Mouse (Mus musculus): ENCODE measurements around the gene Crxos. TPM values are rescaled to one million over a fixed set of nuclear protein-coding genes. Genes with fewer than 3 reads are reported as not detected.

The Crxos gene
- not detected in 2 replicates for total RNA-seq (2014; fragmentation: Nextera tagmentation)
- total RNA-seq (2017), result 0.38 TPM in 1 of 2 replicates, not detected in the other
- polyA plus RNA-seq (2012), result not detected in 2 replicates

DNA sequence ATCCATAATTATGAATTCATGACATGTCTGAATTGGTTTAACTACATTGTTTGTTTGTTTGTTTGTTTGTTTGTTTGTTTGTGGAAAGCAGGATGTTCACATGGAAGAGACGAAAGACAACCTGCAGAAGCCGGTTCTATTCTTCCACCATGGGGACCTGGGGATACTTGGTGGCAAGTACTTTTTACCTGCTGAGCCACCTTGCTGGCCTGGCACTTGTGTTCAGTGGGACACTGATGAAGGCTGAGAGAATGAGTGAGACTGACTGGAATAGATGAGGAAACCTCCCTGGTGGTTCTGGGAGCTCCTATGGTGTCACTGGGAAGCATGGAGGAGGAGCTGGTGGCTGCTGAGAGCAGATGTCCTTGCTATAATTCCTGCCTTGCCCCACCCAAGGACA, at the start of gene Crxos:
Crxos (plus strand) TSS at position 301 of the 400 bp plus-strand sequence.
- Histone ChIP-seq H3K27me3 (ENCODE audit: insufficient read depth, low read length) (0 out of 2 replicates have a peak, but pooled peaks cover 2% of the 10 kb centered on the region), H3K4me1 (ENCODE audit: insufficient read depth, low read depth, low read length) (no peaks in the 10 kb centered on the region), H3K36me3 (replicated peaks) (no peaks in the 10 kb centered on the region), H3K4me3 (ENCODE audit: low read depth, low read length) (no peak within 1 kb of the TSS), H3K9me3 (replicated peaks) (no peaks in the 10 kb centered on the region)
- no peak for ATAC-seq (ENCODE audit: extremely low read depth, insufficient number of reproducible peaks, low FRiP score, poor library complexity, severe bottlenecking)
- no peak for DNase-seq (ENCODE audit: low spot score)
- no peak for TF ChIP-seq TAL1 (conservative IDR thresholded peaks at IDR 0.05; ENCODE audit: low read depth, low read length)
- TF ChIP-seq GATA2 (IDR thresholded peaks at IDR 0.05; ENCODE audit: borderline replicate concordance, low read depth, low read length), result no peak
- TF ChIP-seq GATA1 (IDR thresholded peaks at IDR 0.05; ENCODE audit: borderline replicate concordance, low read length), result no peak
- no peak for TF ChIP-seq CTCF (IDR thresholded peaks at IDR 0.05; ENCODE audit: low read depth, low read length)
- TF ChIP-seq POLR2AphosphoS5 (IDR thresholded peaks at IDR 0.05; ENCODE audit: insufficient replicate concordance, low read depth, low read length), result no peak

DNA sequence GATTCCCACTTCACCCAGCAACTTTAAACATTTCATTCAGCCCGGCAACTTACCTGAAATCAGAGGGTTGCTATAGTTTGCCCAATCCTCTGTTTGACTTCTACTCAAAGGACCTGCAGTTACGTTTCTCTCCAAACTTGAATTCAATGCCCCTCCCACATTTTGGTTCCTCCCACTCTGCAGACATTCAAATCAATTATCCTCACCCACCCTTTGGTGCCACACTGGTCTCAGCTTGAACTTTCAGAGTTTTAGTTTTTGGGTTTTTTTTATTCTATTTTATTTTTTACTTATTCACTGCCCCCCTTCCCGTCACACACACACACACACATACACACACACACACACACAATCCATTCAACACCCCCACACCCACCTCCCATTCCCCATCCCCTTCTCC, 42.8 kb upstream of the Crxos start, which contains the start of gene Obox6:
Obox6 (minus strand) TSS at position 101 of the 400 bp plus-strand sequence.
- Histone ChIP-seq H3K36me3 (replicated peaks) (no peaks in the 10 kb centered on the region), H3K9me3 (replicated peaks) (no peaks in the 10 kb centered on the region), H3K27me3 (ENCODE audit: insufficient read depth, low read length) (no peaks in the 10 kb centered on the region), H3K4me1 (ENCODE audit: insufficient read depth, low read depth, low read length) (no peaks in the 10 kb centered on the region), H3K4me3 (ENCODE audit: low read depth, low read length) (no peak within 1 kb of the TSS)
- no peak for DNase-seq (ENCODE audit: low spot score)
- TF ChIP-seq POLR2AphosphoS5 (IDR thresholded peaks at IDR 0.05; ENCODE audit: insufficient replicate concordance, low read depth, low read length), result no peak
- TF ChIP-seq TAL1 (conservative IDR thresholded peaks at IDR 0.05; ENCODE audit: low read depth, low read length), result no peak
- no peak for TF ChIP-seq CTCF (IDR thresholded peaks at IDR 0.05; ENCODE audit: low read depth, low read length)
- TF ChIP-seq GATA1 (IDR thresholded peaks at IDR 0.05; ENCODE audit: borderline replicate concordance, low read length), result no peak
- TF ChIP-seq GATA2 (IDR thresholded peaks at IDR 0.05; ENCODE audit: borderline replicate concordance, low read depth, low read length), result no peak
- ATAC-seq (ENCODE audit: extremely low read depth, insufficient number of reproducible peaks, low FRiP score, poor library complexity, severe bottlenecking), result no peak

DNA sequence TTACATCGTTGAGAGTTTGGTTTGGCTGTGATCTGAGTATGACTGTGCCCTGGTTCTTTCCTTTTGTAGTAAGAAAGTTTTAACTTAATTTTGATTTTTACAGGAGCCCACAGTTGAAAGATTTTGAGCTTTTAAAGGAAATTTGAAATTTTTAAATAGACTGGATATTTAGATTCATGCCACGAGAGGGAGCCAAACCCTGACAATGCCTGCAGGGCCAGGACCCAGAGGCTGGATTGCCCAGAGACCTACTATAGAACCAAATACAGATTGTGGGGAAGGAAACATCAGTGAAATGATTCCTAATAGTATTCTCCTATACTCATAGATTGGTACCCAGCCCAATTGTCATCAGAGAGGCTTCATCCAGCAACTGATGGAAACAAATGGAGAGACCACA, 22.8 kb upstream of the Crxos start:
- Histone ChIP-seq H3K4me3 (ENCODE audit: low read depth, low read length) (no peak overlapping the region), H3K4me1 (ENCODE audit: insufficient read depth, low read depth, low read length) (no peaks in the 10 kb centered on the region), H3K9me3 (replicated peaks) (0 out of 2 replicates have a peak, but pooled peaks cover 2% of the 10 kb centered on the region), H3K36me3 (replicated peaks) (no peaks in the 10 kb centered on the region), H3K27me3 (ENCODE audit: insufficient read depth, low read length) (no peaks in the 10 kb centered on the region)
- DNase-seq (ENCODE audit: low spot score), result no peak
- TF ChIP-seq GATA1 (IDR thresholded peaks at IDR 0.05; ENCODE audit: borderline replicate concordance, low read length), result no peak
- no peak for TF ChIP-seq CTCF (IDR thresholded peaks at IDR 0.05; ENCODE audit: low read depth, low read length)
- no peak for TF ChIP-seq TAL1 (conservative IDR thresholded peaks at IDR 0.05; ENCODE audit: low read depth, low read length)
- no peak for TF ChIP-seq POLR2AphosphoS5 (IDR thresholded peaks at IDR 0.05; ENCODE audit: insufficient replicate concordance, low read depth, low read length)
- TF ChIP-seq GATA2 (IDR thresholded peaks at IDR 0.05; ENCODE audit: borderline replicate concordance, low read depth, low read length), result no peak
- ATAC-seq (ENCODE audit: extremely low read depth, insufficient number of reproducible peaks, low FRiP score, poor library complexity, severe bottlenecking), result no peak

DNA sequence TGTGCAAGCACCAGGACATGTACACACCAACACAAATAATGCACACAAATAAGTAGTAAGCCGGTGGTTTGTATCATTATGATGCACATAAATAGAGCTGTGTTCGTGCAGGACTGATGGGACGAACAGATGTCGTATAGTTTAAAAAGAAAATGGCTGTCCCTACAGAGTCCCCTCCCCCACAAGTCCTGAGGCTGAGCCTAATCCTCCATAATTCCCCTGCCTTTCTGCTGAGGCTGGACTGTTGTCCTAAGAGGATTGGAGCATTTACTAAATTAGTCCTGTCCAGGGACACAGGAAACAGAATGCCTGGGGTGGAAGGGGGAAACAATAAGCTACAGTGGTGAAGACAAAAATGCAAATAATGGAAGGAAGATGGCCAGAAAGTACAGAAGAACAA, 18.3 kb upstream of the Crxos start:
- no peak for TF ChIP-seq TAL1 (conservative IDR thresholded peaks at IDR 0.05; ENCODE audit: low read depth, low read length)
- DNase-seq (ENCODE audit: low spot score), result no peak
- H3K27me3 ChIP-seq (ENCODE audit: insufficient read depth, low read length), result peaks cover 2% of the 10 kb centered on the region; the same call in 1 of the 2 replicates
- H3K4me3 ChIP-seq (ENCODE audit: low read depth, low read length), result no peak overlapping the region
- H3K9me3 ChIP-seq (replicated peaks), result no peaks in the 10 kb centered on the region
- no peaks in the 10 kb centered on the region for H3K4me1 ChIP-seq (ENCODE audit: insufficient read depth, low read depth, low read length)
- ATAC-seq (ENCODE audit: extremely low read depth, insufficient number of reproducible peaks, low FRiP score, poor library complexity, severe bottlenecking), result no peak
- no peaks in the 10 kb centered on the region for H3K36me3 ChIP-seq (replicated peaks)

DNA sequence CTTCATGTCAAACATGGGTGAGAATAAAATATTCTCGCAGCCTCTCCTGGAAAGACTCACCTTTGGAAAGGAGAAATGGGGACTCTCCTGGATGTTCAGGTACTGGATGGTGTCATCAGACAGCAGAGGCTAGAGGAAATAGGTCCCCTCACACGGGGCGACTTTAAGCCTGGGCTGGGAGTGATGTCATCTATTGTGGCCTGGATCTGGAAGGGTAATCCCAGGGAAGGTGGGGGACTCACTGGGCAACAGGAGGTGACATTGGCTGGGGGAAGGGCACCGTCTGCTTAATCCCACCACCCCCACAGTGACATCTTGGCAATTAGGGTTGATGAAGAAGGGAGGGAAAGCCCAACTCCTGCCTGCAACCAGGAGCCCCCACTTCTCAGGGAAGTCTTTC, 2.7 kb upstream of the Crxos start, which contains the start of gene Crx:
Crx (minus strand) TSS at position 213 of the 400 bp plus-strand sequence.
- Histone ChIP-seq H3K4me3 (ENCODE audit: low read depth, low read length) (no peak within 1 kb of the TSS), H3K4me1 (ENCODE audit: insufficient read depth, low read depth, low read length) (no peaks in the 10 kb centered on the region), H3K27me3 (ENCODE audit: insufficient read depth, low read length) (peaks cover 2% of the 10 kb centered on the region; the same call in 1 of the 2 replicates), H3K36me3 (replicated peaks) (no peaks in the 10 kb centered on the region), H3K9me3 (replicated peaks) (no peaks in the 10 kb centered on the region)
- no peak for TF ChIP-seq CTCF (IDR thresholded peaks at IDR 0.05; ENCODE audit: low read depth, low read length)
- DNase-seq (ENCODE audit: low spot score) (no peak), ATAC-seq (ENCODE audit: extremely low read depth, insufficient number of reproducible peaks, low FRiP score, poor library complexity, severe bottlenecking) (no peak)

DNA sequence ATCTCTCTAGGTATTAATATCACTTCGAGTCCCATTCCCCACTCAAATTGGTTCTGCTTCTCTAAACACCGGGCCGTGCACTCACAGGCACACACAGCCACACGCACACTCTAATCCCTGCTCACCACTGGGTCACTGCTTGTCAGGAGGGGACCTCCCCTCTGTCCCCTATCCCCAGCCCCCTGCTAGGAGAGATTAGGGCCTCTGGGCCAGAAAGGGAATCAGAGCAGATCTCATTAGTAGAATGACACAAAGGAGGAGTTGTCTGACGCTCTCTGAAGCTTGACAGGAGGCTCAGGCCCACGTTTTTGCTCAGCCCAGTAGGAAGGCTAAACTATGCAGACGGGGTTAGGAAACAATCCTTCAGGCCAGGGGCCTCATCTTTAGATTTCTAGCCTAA, 1.0 kb upstream of the Crxos start:
- Histone ChIP-seq H3K36me3 (replicated peaks) (no peaks in the 10 kb centered on the region), H3K9me3 (replicated peaks) (no peaks in the 10 kb centered on the region), H3K27me3 (ENCODE audit: insufficient read depth, low read length) (0 out of 2 replicates have a peak, but pooled peaks cover 2% of the 10 kb centered on the region), H3K4me3 (ENCODE audit: low read depth, low read length) (no peak overlapping the region), H3K4me1 (ENCODE audit: insufficient read depth, low read depth, low read length) (no peaks in the 10 kb centered on the region)
- DNase-seq (ENCODE audit: low spot score) (no peak), ATAC-seq (ENCODE audit: extremely low read depth, insufficient number of reproducible peaks, low FRiP score, poor library complexity, severe bottlenecking) (no peak)
- no peak for TF ChIP-seq GATA2 (IDR thresholded peaks at IDR 0.05; ENCODE audit: borderline replicate concordance, low read depth, low read length)
- no peak for TF ChIP-seq POLR2AphosphoS5 (IDR thresholded peaks at IDR 0.05; ENCODE audit: insufficient replicate concordance, low read depth, low read length)
- no peak for TF ChIP-seq GATA1 (IDR thresholded peaks at IDR 0.05; ENCODE audit: borderline replicate concordance, low read length)
- no peak for TF ChIP-seq CTCF (IDR thresholded peaks at IDR 0.05; ENCODE audit: low read depth, low read length)
- no peak for TF ChIP-seq TAL1 (conservative IDR thresholded peaks at IDR 0.05; ENCODE audit: low read depth, low read length)

DNA sequence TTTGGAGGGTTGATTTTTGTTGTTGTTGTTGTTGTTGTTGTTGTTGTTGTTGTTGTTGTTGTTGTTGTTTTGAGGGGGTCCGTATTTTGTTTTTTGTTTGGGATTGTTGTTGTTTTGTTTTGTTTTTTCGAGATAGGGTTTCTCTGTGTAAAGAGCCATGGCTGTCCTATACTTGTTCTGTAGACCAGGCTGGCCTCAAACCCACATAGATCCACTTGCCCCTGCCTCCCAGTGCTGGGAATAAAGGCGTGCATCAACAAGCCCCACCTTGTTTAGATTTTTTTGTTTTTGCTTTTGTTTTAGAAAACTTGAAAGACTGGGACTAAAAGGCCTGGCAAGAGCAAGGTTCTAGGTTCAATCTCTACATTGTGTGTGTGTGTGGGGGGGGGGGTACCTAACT, 586 bp upstream of the Crxos start:
- no peaks in the 10 kb centered on the region for H3K9me3 ChIP-seq (replicated peaks)
- no peak for ATAC-seq (ENCODE audit: extremely low read depth, insufficient number of reproducible peaks, low FRiP score, poor library complexity, severe bottlenecking)
- no peaks in the 10 kb centered on the region for H3K4me1 ChIP-seq (ENCODE audit: insufficient read depth, low read depth, low read length)
- no peak overlapping the region for H3K4me3 ChIP-seq (ENCODE audit: low read depth, low read length)
- H3K36me3 ChIP-seq (replicated peaks), result no peaks in the 10 kb centered on the region
- no peak for DNase-seq (ENCODE audit: low spot score)
- 0 out of 2 replicates have a peak, but pooled peaks cover 2% of the 10 kb centered on the region for H3K27me3 ChIP-seq (ENCODE audit: insufficient read depth, low read length)
- TF ChIP-seq TAL1 (conservative IDR thresholded peaks at IDR 0.05; ENCODE audit: low read depth, low read length) (no peak), CTCF (IDR thresholded peaks at IDR 0.05; ENCODE audit: low read depth, low read length) (no peak), POLR2AphosphoS5 (IDR thresholded peaks at IDR 0.05; ENCODE audit: insufficient replicate concordance, low read depth, low read length) (no peak), GATA1 (IDR thresholded peaks at IDR 0.05; ENCODE audit: borderline replicate concordance, low read length) (no peak), GATA2 (IDR thresholded peaks at IDR 0.05; ENCODE audit: borderline replicate concordance, low read depth, low read length) (no peak)
